Mouse (Mus musculus): Measurements from ENCODE around the gene Sipa1l3. TPM values are rescaled to one million over a fixed set of nuclear protein-coding genes. Genes with fewer than 3 reads are reported as not detected.

Sipa1l3 gene
- polyA plus RNA-seq, 1 experiment = 19.0 TPM

- Histone ChIP-seq H3K79me2 (ENCODE audit: control insufficient read depth, insufficient read depth) (peaks cover 5% of the 10 kb centered on the region), H3K4me3 (no peak overlapping the region), H3K27me3 (ENCODE audit: control insufficient read depth, insufficient read depth, insufficient read length) (no peaks in the 10 kb centered on the region), H3K36me3 (ENCODE audit: control insufficient read depth, insufficient read depth) (no peaks in the 10 kb centered on the region), H3K4me2 (ENCODE audit: low read depth) (no peak overlapping the region), H3ac (ENCODE audit: control insufficient read depth, insufficient read length) (no peak overlapping the region)
- TF ChIP-seq CEBPB (IDR thresholded peaks at IDR 0.05; ENCODE audit: insufficient read depth, poor library complexity, severe bottlenecking) (no peak), TCF3 (IDR thresholded peaks at IDR 0.05; ENCODE audit: insufficient read length, low read depth) (no peak)
Measured at GRCm38 (mm10) chr7:29419836-29420235, 98.6 kb downstream of the Sipa1l3 start.

GRCm38 (mm10) chr7:29418231-29418630 lies 100.2 kb downstream of the Sipa1l3 start:
- TF ChIP-seq POLR2A (IDR thresholded peaks at IDR 0.05; ENCODE audit: insufficient read length, low read depth) = no peak
- TF ChIP-seq POLR2AphosphoS2 (IDR thresholded peaks at IDR 0.05; ENCODE audit: insufficient read length, low read depth) = no peak
- no peak for TF ChIP-seq MYOD1 (IDR thresholded peaks at IDR 0.05; ENCODE audit: control insufficient read depth in 1 of 3, insufficient read length in 2 of 3, low read depth in 2 of 3)
- TF ChIP-seq USF1 (IDR thresholded peaks at IDR 0.05; ENCODE audit: low read depth) = no peak
- no peak for TF ChIP-seq MYOG (IDR thresholded peaks at IDR 0.05; ENCODE audit: control insufficient read depth in 1 of 3, insufficient read depth in 1 of 3, insufficient read length in 2 of 3, low read depth in 2 of 3)
- Histone ChIP-seq H3ac (ENCODE audit: control insufficient read depth, insufficient read length) (no peak overlapping the region), H3K4me2 (ENCODE audit: low read depth) (no peak overlapping the region), H3K36me3 (ENCODE audit: control insufficient read depth, insufficient read depth) (no peaks in the 10 kb centered on the region), H3K27me3 (ENCODE audit: control insufficient read depth, insufficient read depth, insufficient read length) (no peaks in the 10 kb centered on the region), H3K4me3 (no peak overlapping the region), H3K79me2 (ENCODE audit: control insufficient read depth, insufficient read depth) (no peaks in the 10 kb centered on the region)

- H3K79me2 ChIP-seq (ENCODE audit: control insufficient read depth, insufficient read depth) = no peaks in the 10 kb centered on the region
- no peak overlapping the region for H3K4me2 ChIP-seq (ENCODE audit: low read depth)
- no peak overlapping the region for H3ac ChIP-seq (ENCODE audit: control insufficient read depth, insufficient read length)
- no peaks in the 10 kb centered on the region for H3K36me3 ChIP-seq (ENCODE audit: control insufficient read depth, insufficient read depth)
- no peak overlapping the region for H3K4me3 ChIP-seq
- H3K27me3 ChIP-seq (ENCODE audit: control insufficient read depth, insufficient read depth, insufficient read length) = no peaks in the 10 kb centered on the region
- TF ChIP-seq MAX (IDR thresholded peaks at IDR 0.05; ENCODE audit: low read depth) = no peak
- TF ChIP-seq TCF12 (IDR thresholded peaks at IDR 0.05; ENCODE audit: insufficient read depth, poor library complexity, severe bottlenecking) = no peak
- TF ChIP-seq MYOG (IDR thresholded peaks at IDR 0.05; ENCODE audit: control insufficient read depth in 1 of 3, insufficient read depth in 1 of 3, insufficient read length in 2 of 3, low read depth in 2 of 3) = no peak
- TF ChIP-seq POLR2A (IDR thresholded peaks at IDR 0.05; ENCODE audit: insufficient read length, low read depth) = no peak
- TF ChIP-seq SRF (IDR thresholded peaks at IDR 0.05; ENCODE audit: control insufficient read depth, insufficient read length, low read depth) = no peak
- no peak for TF ChIP-seq POLR2AphosphoS2 (IDR thresholded peaks at IDR 0.05; ENCODE audit: insufficient read length, low read depth)
- no peak for TF ChIP-seq USF1 (IDR thresholded peaks at IDR 0.05; ENCODE audit: low read depth)
- no peak for TF ChIP-seq TCF3 (IDR thresholded peaks at IDR 0.05; ENCODE audit: insufficient read length, low read depth)
- TF ChIP-seq E2F4 (IDR thresholded peaks at IDR 0.05; ENCODE audit: insufficient read depth) = no peak
- TF ChIP-seq CEBPB (IDR thresholded peaks at IDR 0.05; ENCODE audit: insufficient read depth, poor library complexity, severe bottlenecking) = no peak
- TF ChIP-seq MYOD1 (IDR thresholded peaks at IDR 0.05; ENCODE audit: control insufficient read depth in 1 of 3, insufficient read length in 2 of 3, low read depth in 2 of 3) = no peak
- TF ChIP-seq REST (IDR thresholded peaks at IDR 0.05; ENCODE audit: insufficient read depth, insufficient read length) = no peak
Measured at GRCm38 (mm10) chr7:29417332-29418069, 100.9 kb downstream of the Sipa1l3 start.

- Histone ChIP-seq H3K4me3 (no peak overlapping the region), H3K79me2 (ENCODE audit: control insufficient read depth, insufficient read depth) (no peaks in the 10 kb centered on the region), H3K36me3 (ENCODE audit: control insufficient read depth, insufficient read depth) (no peaks in the 10 kb centered on the region), H3K4me2 (ENCODE audit: low read depth) (no peak overlapping the region), H3K27me3 (ENCODE audit: control insufficient read depth, insufficient read depth, insufficient read length) (no peaks in the 10 kb centered on the region), H3ac (ENCODE audit: control insufficient read depth, insufficient read length) (no peak overlapping the region)
- TF ChIP-seq REST (IDR thresholded peaks at IDR 0.05; ENCODE audit: insufficient read depth, insufficient read length) = no peak
- no peak for TF ChIP-seq POLR2A (IDR thresholded peaks at IDR 0.05; ENCODE audit: insufficient read length, low read depth)
- no peak for TF ChIP-seq USF1 (IDR thresholded peaks at IDR 0.05; ENCODE audit: low read depth)
- no peak for TF ChIP-seq CEBPB (IDR thresholded peaks at IDR 0.05; ENCODE audit: insufficient read depth, poor library complexity, severe bottlenecking)
- TF ChIP-seq TCF3 (IDR thresholded peaks at IDR 0.05; ENCODE audit: insufficient read length, low read depth) = no peak
- no peak for TF ChIP-seq SRF (IDR thresholded peaks at IDR 0.05; ENCODE audit: control insufficient read depth, insufficient read length, low read depth)
- no peak for TF ChIP-seq E2F4 (IDR thresholded peaks at IDR 0.05; ENCODE audit: insufficient read depth)
Measured at GRCm38 (mm10) chr7:29416906-29417305, 101.5 kb downstream of the Sipa1l3 start.

- no peaks in the 10 kb centered on the region for H3K79me2 ChIP-seq (ENCODE audit: control insufficient read depth, insufficient read depth)
- no peak overlapping the region for H3K4me2 ChIP-seq (ENCODE audit: low read depth)
- H3K4me3 ChIP-seq = no peak overlapping the region
- H3ac ChIP-seq (ENCODE audit: control insufficient read depth, insufficient read length) = no peak overlapping the region
- no peak for TF ChIP-seq POLR2A (IDR thresholded peaks at IDR 0.05; ENCODE audit: insufficient read length, low read depth)
- TF ChIP-seq E2F4 (IDR thresholded peaks at IDR 0.05; ENCODE audit: insufficient read depth) = no peak
- TF ChIP-seq REST (IDR thresholded peaks at IDR 0.05; ENCODE audit: insufficient read depth, insufficient read length) = no peak
- H3K27me3 ChIP-seq (ENCODE audit: control insufficient read depth, insufficient read depth, insufficient read length) = no peaks in the 10 kb centered on the region
- H3K36me3 ChIP-seq (ENCODE audit: control insufficient read depth, insufficient read depth) = no peaks in the 10 kb centered on the region
Measured at GRCm38 (mm10) chr7:29411838-29412580, 106.4 kb downstream of the Sipa1l3 start.
